Mouse (Mus musculus) liver, embryonic 14.5 days (tissue): ENCODE results near the gene Gm17334. TPM values are rescaled to one million over a fixed set of nuclear protein-coding genes. Genes with fewer than 3 reads are reported as not detected.

ENCODE experiments used
- ATAC-seq: fragments of 200-750 bp; cut with Nextera tagmentation; 2 replicates; pipeline ENCODE4 v1.8.0; 2017; ENCODE audit warnings: moderate number of reproducible peaks, mild to moderate bottlenecking, moderate library complexity; ENCODE audit not compliant: insufficient read depth
- DNase-seq, 3 experiments: peaks; one replicate each; pipeline ENCODE4 v3.0.0-alpha.2; 2012 to 2013; ENCODE audit warnings: low read depth in 3 of 3, low spot score in 3 of 3
- H3K27ac ChIP-seq: fragments of 300-500 bp; sonication (generic); 2 replicates; pipeline ENCODE4 v1.5.1; 2014; ENCODE audit warnings: moderate library complexity, mild to moderate bottlenecking, control low read depth, inconsistent platforms
- H3K27me3 ChIP-seq: fragments of 300-500 bp; sonication (generic); 2 replicates; pipeline ENCODE4 v1.6.1; 2014; ENCODE audit warnings: mild to moderate bottlenecking, low read length, moderate library complexity; ENCODE audit not compliant: control insufficient read depth, insufficient read depth
- H3K36me3 ChIP-seq: fragments of 300-500 bp; sonication (generic); replicated peaks from 2 replicates; pipeline ENCODE4 v1.6.1; 2014; ENCODE audit warnings: low read depth; ENCODE audit not compliant: control insufficient read depth, insufficient read depth
- H3K4me1 ChIP-seq, 2 experiments: fragments of 200-500 bp in 1 of 2; fragments of 300-500 bp in 1 of 2; sonication (generic) in 1 of 2; replicated peaks; 2 replicates each; pipeline ENCODE4 v1.6.1; 2012 to 2014; ENCODE audit warnings: antibody characterized with exemption in 1 of 2, inconsistent platforms in 1 of 2, low read length in 1 of 2; ENCODE audit not compliant: control insufficient read depth in 2 of 2, insufficient read depth in 2 of 2
- H3K4me2 ChIP-seq: fragments of 300-500 bp; sonication (generic); 2 replicates; pipeline ENCODE4 v1.6.1; 2014; ENCODE audit warnings: low read depth, mild to moderate bottlenecking, control low read depth, moderate library complexity
- H3K4me3 ChIP-seq, 2 experiments: fragments of 200-500 bp in 1 of 2; fragments of 300-500 bp in 1 of 2; sonication (generic) in 1 of 2; 2 replicates each; pipeline ENCODE4 v1.5.1; 2012 to 2014; ENCODE audit warnings: low read depth in 2 of 2, low read length in 2 of 2, mild to moderate bottlenecking in 2 of 2, control low read depth in 1 of 2, inconsistent platforms in 1 of 2, moderate library complexity in 1 of 2; ENCODE audit not compliant: insufficient read depth in 1 of 2
- H3K9ac ChIP-seq: fragments of 300-500 bp; sonication (generic); replicated peaks from 2 replicates; pipeline ENCODE4 v1.6.1; 2014; ENCODE audit warnings: mild to moderate bottlenecking, control low read depth, moderate library complexity
- H3K9me3 ChIP-seq: fragments of 300-500 bp; sonication (generic); 2 replicates; pipeline ENCODE4 v1.6.1; 2016; ENCODE audit warnings: low read length, mixed read lengths; ENCODE audit not compliant: control insufficient read depth
- CTCF ChIP-seq: IDR thresholded peaks from 2 replicates; pipeline ENCODE4 v1.5.1; 2016; ENCODE audit warnings: antibody characterized with exemption, low read depth, control low read depth
- EP300 ChIP-seq: IDR thresholded peaks from 2 replicates; pipeline ENCODE4 v1.6.1; 2016; ENCODE audit warnings: antibody characterized with exemption, low read depth
- WGBS: fragments of 180-500 bp; shearing (Covaris S2); extraction: QIAGEN DNeasy Blood & Tissue Kit; methylation state at CpG from one replicate; pipeline ENCODE4 v1.1.7; 2014; ENCODE audit not compliant: insufficient replicate concordance; 5-methylcytosine and 5-hydroxymethylcytosine counted together
- polyA plus RNA-seq, 2 experiments: library from polyadenylated mRNA; depleted of rRNA in 1 of 2; stranded (reverse) in 1 of 2; unstranded in 1 of 2; fragments of >200 nt; fragmentation: Nextera tagmentation in 1 of 2; extraction: Ambion mirVana in 1 of 2; gene quantifications; 2 replicates each; pipeline versions ENCODE4 v1.2.1 to v1.2.3; 2012 to 2014

Gm17334 gene
- polyA plus RNA-seq, 2 experiments: not detected

GRCm38 (mm10) chr11:53768422-53769184, 4.4 kb downstream of the Gm17334 start:
- peaks cover 15% of the 10 kb centered on the region for H3K27me3 ChIP-seq
- H3K4me3 ChIP-seq: no peak overlapping the region
- 64% methylated on average over 13 of the region's 13 CpGs for WGBS
- DNase-seq: no peak
- H3K4me2 ChIP-seq: no peak overlapping the region
- H3K36me3 ChIP-seq: no peaks in the 10 kb centered on the region
- no peak overlapping the region for H3K27ac ChIP-seq
- TF ChIP-seq EP300: no peak
- peaks cover 0 to 12% of the 10 kb centered on the region in 2 experiments; a peak in 3 of 4 replicates for H3K4me1 ChIP-seq
- H3K9ac ChIP-seq: no peak overlapping the region
- no peaks in the 10 kb centered on the region for H3K9me3 ChIP-seq
- ATAC-seq: no peak

- no peak for DNase-seq
- H3K4me3 ChIP-seq: no peak overlapping the region
- ATAC-seq: no peak
- H3K27me3 ChIP-seq: no peaks in the 10 kb centered on the region; the same call in 1 of the 2 replicates
- H3K4me2 ChIP-seq: no peak overlapping the region
- no peak for TF ChIP-seq EP300
- TF ChIP-seq CTCF: no peak
- no peak overlapping the region for H3K9ac ChIP-seq
- no peaks in the 10 kb centered on the region for H3K36me3 ChIP-seq
- H3K27ac ChIP-seq: no peak overlapping the region
- H3K4me1 ChIP-seq: peaks cover 0 to 24% of the 10 kb centered on the region in 2 experiments; a peak in 3 of 4 replicates
- H3K9me3 ChIP-seq: no peaks in the 10 kb centered on the region
- WGBS: 51% methylated on average over 5 of the region's 5 CpGs
Measured at GRCm38 (mm10) chr11:53764581-53764980, 8.4 kb downstream of the Gm17334 start.

DNA sequence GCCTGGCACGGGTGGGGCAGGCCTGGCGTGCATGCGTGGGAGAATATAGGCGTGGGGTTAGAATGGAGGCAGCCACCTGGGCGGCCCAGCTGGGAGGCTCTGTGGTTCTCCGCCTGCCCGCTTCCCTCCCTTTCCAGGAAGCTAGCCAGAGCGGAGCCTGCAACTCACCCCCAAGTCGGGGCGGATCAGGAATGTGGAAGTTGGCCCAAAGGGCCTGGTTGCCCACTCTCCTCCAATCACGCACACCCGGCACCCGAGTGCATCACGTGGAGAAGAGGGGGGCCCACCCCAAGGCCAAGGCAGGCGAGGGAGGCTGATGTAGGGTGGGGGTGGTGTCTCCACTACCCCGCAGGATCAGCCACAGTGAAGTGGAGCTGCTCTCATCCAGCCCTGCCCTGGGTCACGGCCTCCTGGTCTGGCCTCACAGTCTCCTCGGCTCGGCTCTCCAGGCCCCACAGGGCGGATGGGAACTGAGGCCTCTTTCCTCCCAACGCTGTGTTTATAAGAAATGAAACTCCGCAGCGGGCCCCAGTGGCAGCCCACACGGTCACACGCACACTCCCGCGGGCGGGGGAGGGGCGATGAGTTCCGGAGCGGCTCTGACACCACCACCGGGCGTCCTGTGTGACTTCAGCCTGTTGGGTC, 9.4 kb downstream of the Gm17334 start:
- H3K27ac ChIP-seq: no peak overlapping the region
- under 1% methylated on average over 32 of the region's 33 CpGs for WGBS
- no peaks in the 10 kb centered on the region; the same call in 1 of the 2 replicates for H3K27me3 ChIP-seq
- H3K4me1 ChIP-seq: peaks cover 0 to 18% of the 10 kb centered on the region in 2 experiments; a peak in 3 of 4 replicates
- peak overlapping the region; percentile 40 to 43 for H3K4me3 ChIP-seq
- no peaks in the 10 kb centered on the region for H3K36me3 ChIP-seq
- TF ChIP-seq EP300 (no peak), CTCF (peak; percentile 45)
- DNase-seq: peak; percentile 31 to 56 (median 35)
- peak overlapping the region; percentile 65 for H3K4me2 ChIP-seq
- H3K9me3 ChIP-seq: no peaks in the 10 kb centered on the region
- peak overlapping the region; percentile 36; the same call in 1 of the 2 replicates for H3K9ac ChIP-seq
- peak; percentile 71 for ATAC-seq

- Histone ChIP-seq H3K9ac (no peak overlapping the region), H3K4me3 (peak overlapping the region; percentile 40 to 43), H3K36me3 (no peaks in the 10 kb centered on the region), H3K27ac (no peak overlapping the region), H3K9me3 (no peaks in the 10 kb centered on the region), H3K4me1 (peaks cover 0 to 18% of the 10 kb centered on the region in 2 experiments; a peak in 3 of 4 replicates), H3K4me2 (peak overlapping the region; percentile 65), H3K27me3 (no peaks in the 10 kb centered on the region; the same call in 1 of the 2 replicates)
- WGBS: 1% methylated on average over 23 of the region's 23 CpGs
- ATAC-seq (peak; percentile 10; the same call in 1 of the 2 replicates), DNase-seq (peak in 1 of 3 experiments; percentile 24)
- TF ChIP-seq CTCF (no peak), EP300 (no peak)
Measured at GRCm38 (mm10) chr11:53762827-53763495, 10.0 kb downstream of the Gm17334 start.
